Mouse (Mus musculus) CH12.LX (cell line): ENCODE results near the gene Clba1.
A peak's percentile ranks its signal among the peaks of the same experiment; 100 is the strongest.

ENCODE experiments used
- BHLHE40 ChIP-seq: IDR thresholded peaks from 2 replicates; pipeline ENCODE4 v1.6.1; 2011; ENCODE audit warnings: mild to moderate bottlenecking, low read depth, low read length, improper control_type of control experiment
- CTCF ChIP-seq, 2 experiments: IDR thresholded peaks in 1 of 2; conservative IDR thresholded peaks in 1 of 2; 2 replicates each; pipeline ENCODE4 v1.5.1; 2011 to 2012; ENCODE audit warnings: low read depth in 2 of 2, low read length in 2 of 2, improper control_type of control experiment in 1 of 2, inconsistent platforms in 1 of 2, mild to moderate bottlenecking in 1 of 2, moderate library complexity in 1 of 2
- MYC ChIP-seq: IDR thresholded peaks from 2 replicates; pipeline ENCODE4 v1.6.1; 2011; ENCODE audit warnings: low read depth, mild to moderate bottlenecking, improper control_type of control experiment, low read length
- POLR2A ChIP-seq: IDR thresholded peaks from 2 replicates; pipeline ENCODE4 v1.6.1; 2011; ENCODE audit warnings: low read depth, mild to moderate bottlenecking, improper control_type of control experiment, low read length
- UBTF ChIP-seq: IDR thresholded peaks from 2 replicates; pipeline ENCODE4 v1.6.1; 2012; ENCODE audit warnings: low read depth, mild to moderate bottlenecking, inconsistent platforms, low read length, improper control_type of control experiment, moderate library complexity

GRCm38 (mm10) chr12:112794356-112794816 is 14.4 kb upstream of the Clba1 start:
- no peak for TF ChIP-seq POLR2A
- no peak for TF ChIP-seq CTCF (conservative IDR thresholded peaks at IDR 0.05 in 1 of 2, IDR thresholded peaks at IDR 0.05 in 1 of 2; ENCODE audit: low read depth in 2 of 2, low read length in 2 of 2)
- 0 out of 2 replicates have a peak, but pooled peaks have one; percentile 6 for TF ChIP-seq MYC
- TF ChIP-seq UBTF, result 0 out of 2 replicates have a peak, but pooled peaks have one; percentile 6
- TF ChIP-seq BHLHE40, result no peak
